Mouse (Mus musculus): ENCODE data around the gene Shc2.

DNA sequence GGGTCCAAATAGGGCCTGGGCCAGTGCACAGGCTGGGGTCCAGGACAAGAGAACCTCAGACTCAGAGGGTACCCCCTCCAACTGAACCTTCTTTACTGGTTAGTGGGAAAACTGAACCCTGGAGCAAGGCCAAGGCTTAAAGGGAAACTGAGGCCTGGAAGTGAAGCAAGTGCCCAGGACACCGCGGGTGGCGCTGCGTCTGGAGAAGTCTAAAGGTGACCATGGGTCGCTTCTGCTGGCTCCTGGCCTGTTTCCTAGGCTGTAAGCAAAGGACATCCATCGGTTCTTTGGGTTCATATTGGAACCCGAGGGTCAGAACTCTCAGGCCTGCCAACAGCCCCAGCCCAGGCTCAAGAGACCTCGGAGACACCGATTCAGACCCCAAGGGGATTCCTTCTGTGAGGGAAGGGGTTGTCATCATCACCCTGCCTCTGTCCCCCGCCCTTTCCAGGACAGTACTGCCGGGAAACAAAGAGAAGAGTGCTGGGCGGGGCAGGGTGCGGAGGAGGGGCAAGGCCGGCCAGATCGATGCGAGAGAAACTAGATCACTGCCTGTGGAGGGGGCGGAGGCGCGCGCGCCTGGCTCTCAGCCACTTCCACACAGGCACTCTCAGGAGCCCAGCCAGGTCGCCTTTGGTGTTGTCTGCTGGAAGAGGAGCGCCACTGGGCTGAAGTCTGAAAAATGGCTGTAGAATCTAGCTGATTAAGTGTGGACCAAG, 927 bp upstream of the Shc2 start:
- TF ChIP-seq CTCF (IDR thresholded peaks at IDR 0.05) (no peak), POLR2A (IDR thresholded peaks at IDR 0.05; ENCODE audit: insufficient read depth, low read depth, low read length) (no peak)

All from heart, adult 2 months (tissue).